Mouse (Mus musculus): ENCODE results near the gene 1700056E22Rik.

1700056E22Rik gene

GRCm38 (mm10) chr1:184051286-184051685, 17.2 kb upstream of the 1700056E22Rik start:
- no peak for DNase-seq (ENCODE audit: low spot score in 2 of 2)

- DNase-seq (ENCODE audit: low spot score in 2 of 2), result no peak
Observed at GRCm38 (mm10) chr1:184048675-184049418, 14.7 kb upstream of the 1700056E22Rik start.

GRCm38 (mm10) chr1:184047818-184048217, 13.7 kb upstream of the 1700056E22Rik start:
- DNase-seq (ENCODE audit: low spot score in 2 of 2), result no peak

- DNase-seq (ENCODE audit: low spot score in 2 of 2), result no peak
Observed at GRCm38 (mm10) chr1:184046070-184046677, 12.1 kb upstream of the 1700056E22Rik start.

GRCm38 (mm10) chr1:184043391-184043790, 9.3 kb upstream of the 1700056E22Rik start:
- no peak for DNase-seq (ENCODE audit: low spot score in 2 of 2)

- no peak for DNase-seq (ENCODE audit: low spot score in 2 of 2)
Observed at GRCm38 (mm10) chr1:184042745-184043144, 8.6 kb upstream of the 1700056E22Rik start.

- no peak for DNase-seq (ENCODE audit: low spot score in 2 of 2)
Observed at GRCm38 (mm10) chr1:184041778-184042573, 7.9 kb upstream of the 1700056E22Rik start.

- no peak for DNase-seq (ENCODE audit: low spot score in 2 of 2)
Observed at GRCm38 (mm10) chr1:184040906-184041305, 6.8 kb upstream of the 1700056E22Rik start.

- no peak for DNase-seq (ENCODE audit: low spot score in 2 of 2)
Observed at GRCm38 (mm10) chr1:184040181-184040580, 6.1 kb upstream of the 1700056E22Rik start.

GRCm38 (mm10) chr1:184039301-184039700, 5.2 kb upstream of the 1700056E22Rik start:
- DNase-seq (ENCODE audit: low spot score in 2 of 2), result no peak

- DNase-seq (ENCODE audit: low spot score in 2 of 2), result no peak
Observed at GRCm38 (mm10) chr1:184037802-184038201, 3.7 kb upstream of the 1700056E22Rik start.

GRCm38 (mm10) chr1:184035346-184035903, 1.3 kb upstream of the 1700056E22Rik start:
- DNase-seq (ENCODE audit: low spot score in 2 of 2), result no peak

- DNase-seq (ENCODE audit: low spot score in 2 of 2), result peak in 1 of 2 experiments; percentile 8
Observed at GRCm38 (mm10) chr1:184034741-184035181, 660 bp upstream of the 1700056E22Rik start.

- DNase-seq (ENCODE audit: low spot score in 2 of 2), result peak; percentile 17 to 26
Observed at GRCm38 (mm10) chr1:184033390-184034010, 601 bp downstream of the 1700056E22Rik start.

- no peak for DNase-seq (ENCODE audit: low spot score in 2 of 2)
Observed at GRCm38 (mm10) chr1:184032682-184033389, 1.3 kb downstream of the 1700056E22Rik start.

- no peak for DNase-seq (ENCODE audit: low spot score in 2 of 2)
Observed at GRCm38 (mm10) chr1:184030070-184030802, 3.9 kb downstream of the 1700056E22Rik start.

- no peak for DNase-seq (ENCODE audit: low spot score in 2 of 2)
Observed at GRCm38 (mm10) chr1:184027039-184027438, 7.1 kb downstream of the 1700056E22Rik start.

- DNase-seq (ENCODE audit: low spot score in 2 of 2), result no peak
Observed at GRCm38 (mm10) chr1:184025079-184025478, 9.0 kb downstream of the 1700056E22Rik start.

- DNase-seq (ENCODE audit: low spot score in 2 of 2), result no peak
Observed at GRCm38 (mm10) chr1:184024631-184025030, 9.5 kb downstream of the 1700056E22Rik start.

- no peak for DNase-seq (ENCODE audit: low spot score in 2 of 2)
Observed at GRCm38 (mm10) chr1:184023971-184024370, 10.1 kb downstream of the 1700056E22Rik start.

Measured in frontal cortex, postnatal 14 days (tissue).